Mouse (Mus musculus): ENCODE results near the gene Fam92b.

Fam92b gene

DNA sequence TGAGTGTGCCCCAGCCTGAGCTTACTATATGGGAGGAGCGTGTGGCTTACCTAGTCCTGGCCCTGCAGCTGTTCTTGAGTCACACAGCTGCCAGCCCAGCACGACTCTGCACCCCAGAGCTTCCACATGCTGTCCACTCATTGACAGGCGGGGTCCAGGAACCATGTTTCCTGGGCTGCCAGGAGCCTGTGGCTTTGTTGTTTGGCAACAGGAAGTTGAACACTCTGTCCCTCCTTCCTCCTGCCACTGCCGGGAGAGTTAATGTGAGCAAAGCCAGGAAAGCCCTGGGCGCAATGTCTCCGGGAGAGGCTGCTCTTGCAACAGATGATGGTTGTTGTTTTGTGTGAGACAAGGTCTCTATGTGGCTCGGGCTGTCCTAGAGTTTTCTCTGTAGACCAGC lies 24.6 kb downstream of the Fam92b start:
- DNase-seq (ENCODE audit: low spot score): no peak

DNA sequence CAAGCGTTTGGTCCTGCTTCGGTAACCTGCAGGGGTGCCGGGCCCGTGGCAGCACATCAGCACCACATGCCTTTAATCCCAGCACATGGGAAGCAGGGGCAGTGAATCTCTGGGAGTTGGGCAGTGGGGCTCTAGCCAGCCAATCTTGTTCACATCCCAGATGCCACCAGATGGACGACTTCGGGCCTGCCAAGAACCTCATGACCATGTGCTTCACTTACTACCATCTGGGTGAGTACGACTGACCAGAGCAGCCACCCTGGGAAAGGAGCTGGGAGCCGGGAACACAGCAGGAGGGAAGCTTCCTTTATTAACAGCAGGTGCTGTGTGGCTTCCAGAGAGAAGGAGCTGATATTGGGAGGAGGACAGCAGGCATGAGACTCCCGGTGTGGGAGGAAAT lies 26.1 kb downstream of the Fam92b start:
- no peak for DNase-seq (ENCODE audit: low spot score)

DNA sequence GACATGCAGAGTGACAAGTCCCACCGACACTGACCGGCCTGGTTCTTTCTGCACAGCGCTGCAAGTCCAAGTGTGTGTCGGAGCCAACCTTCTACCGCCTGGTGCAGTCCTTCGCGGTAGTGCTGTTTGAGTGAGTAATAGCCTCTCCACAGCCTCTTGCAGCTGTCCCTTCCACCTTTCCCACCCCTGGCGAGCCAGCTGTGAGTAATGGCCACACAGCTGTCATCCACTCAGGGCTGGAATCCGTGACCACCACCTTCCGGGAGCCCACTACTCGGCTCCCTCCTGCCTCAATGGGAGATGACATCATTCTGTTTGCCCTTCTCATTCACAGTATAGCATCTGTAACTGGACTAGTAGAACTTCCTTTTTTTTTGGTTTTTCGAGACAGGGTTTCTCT lies 27.2 kb downstream of the Fam92b start:
- no peak for DNase-seq (ENCODE audit: low spot score)

DNA sequence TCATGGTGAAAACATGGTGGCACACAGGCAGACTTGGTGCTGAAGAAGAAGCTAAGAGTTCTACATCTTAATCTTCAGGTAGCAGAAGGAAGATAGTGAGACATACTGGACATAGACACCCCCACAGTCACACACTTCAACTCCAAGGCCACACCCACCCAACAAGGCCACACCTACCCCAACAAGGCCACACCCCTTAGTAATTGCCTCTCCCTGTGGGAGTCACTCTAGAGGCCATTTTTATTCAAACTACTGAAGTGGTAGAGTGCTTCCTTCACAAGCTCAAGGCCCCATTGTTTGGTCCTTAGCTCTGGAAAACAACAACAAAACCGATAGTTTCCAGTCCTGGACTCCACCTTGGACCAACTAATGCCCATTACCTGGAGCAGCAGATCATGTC lies 31.2 kb downstream of the Fam92b start:
- DNase-seq (ENCODE audit: low spot score): no peak

DNA sequence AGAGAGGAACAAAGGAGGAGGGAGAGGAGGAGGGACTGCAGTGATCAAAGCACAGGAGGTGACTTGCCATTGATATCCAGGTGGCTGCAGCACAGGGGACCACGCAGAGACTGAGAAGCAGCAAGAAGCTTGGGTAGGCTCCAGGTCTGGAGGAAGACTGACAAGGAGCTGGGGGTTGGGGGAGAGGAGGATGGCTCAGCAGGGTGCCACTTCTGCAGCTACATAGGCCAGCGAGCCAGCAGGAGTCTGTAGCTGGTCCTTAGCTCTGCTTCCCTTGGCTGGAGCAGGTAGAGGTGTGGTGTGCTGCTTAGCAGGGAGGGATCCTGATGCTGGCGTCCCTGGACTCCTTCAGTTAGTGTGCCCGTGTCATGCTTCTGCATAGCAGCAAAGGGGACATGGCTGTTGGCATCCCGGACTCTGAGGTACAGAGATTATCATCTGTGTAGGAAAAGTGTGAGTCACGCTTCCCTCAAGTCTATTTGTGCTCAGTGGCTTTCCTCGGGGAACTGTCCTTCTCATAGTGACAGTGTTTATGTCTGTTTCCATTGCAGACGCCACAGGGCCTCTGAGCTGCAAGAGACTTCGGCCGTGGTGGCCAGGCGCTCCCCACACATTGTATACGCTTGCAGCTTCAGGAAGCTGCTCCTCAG lies 32.5 kb downstream of the Fam92b start:
- DNase-seq (ENCODE audit: low spot score): no peak

DNA sequence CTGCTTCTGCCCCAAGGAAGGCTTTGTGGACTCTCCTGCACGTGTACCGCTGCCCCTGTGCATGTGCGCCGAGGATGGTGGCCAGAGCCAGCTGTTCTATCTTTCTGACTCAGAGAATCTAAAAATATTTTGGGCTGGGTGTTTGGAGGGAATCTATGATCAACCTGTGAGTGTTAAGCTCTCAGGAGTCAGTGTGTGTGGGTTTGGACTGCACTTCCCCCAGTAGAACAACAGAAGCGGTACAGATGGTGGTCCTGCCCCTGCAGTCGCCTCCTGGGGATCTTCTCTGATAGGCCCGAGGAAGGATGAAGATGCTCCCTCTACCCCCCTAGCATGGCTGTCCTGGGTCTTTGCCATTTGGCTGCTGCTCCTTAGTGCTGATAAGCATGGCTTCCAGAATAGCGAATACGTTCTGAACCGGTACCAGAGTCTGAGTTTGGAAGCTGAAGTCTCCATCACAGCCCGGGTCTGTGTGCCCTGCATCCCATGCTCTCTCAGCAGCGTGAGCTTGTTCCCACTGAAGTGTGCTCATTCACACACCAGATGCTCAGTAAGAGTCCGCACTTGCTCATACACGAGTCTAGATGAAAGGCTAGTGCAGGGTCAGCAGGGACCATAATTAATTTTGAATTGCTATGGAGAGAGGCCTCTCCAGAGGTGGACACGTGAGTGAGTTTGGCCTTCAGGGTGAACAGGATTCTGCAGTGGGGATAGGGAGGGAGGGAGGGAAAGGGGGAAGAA lies 33.2 kb downstream of the Fam92b start:
- no peak for DNase-seq (ENCODE audit: low spot score)

DNA sequence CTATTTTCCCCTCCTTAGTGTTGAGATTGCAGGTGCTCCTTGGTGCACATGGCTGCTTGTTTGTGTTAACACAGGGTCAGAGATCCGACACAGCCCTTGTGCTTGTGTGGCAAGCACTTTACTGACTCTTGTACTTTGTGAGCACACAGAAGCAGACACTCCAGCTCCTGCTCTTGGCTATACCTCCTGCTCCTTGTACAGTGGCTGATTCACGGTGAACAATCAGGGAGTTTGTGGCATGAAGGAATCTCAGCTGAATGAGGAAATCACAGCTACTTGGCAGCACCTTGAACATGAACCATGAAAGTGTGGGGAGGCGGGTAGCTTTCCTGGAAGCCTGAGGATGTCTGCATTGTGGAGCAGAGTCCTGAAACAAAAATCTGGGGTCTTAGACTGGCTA lies 36.5 kb downstream of the Fam92b start:
- no peak for DNase-seq (ENCODE audit: low spot score)

DNA sequence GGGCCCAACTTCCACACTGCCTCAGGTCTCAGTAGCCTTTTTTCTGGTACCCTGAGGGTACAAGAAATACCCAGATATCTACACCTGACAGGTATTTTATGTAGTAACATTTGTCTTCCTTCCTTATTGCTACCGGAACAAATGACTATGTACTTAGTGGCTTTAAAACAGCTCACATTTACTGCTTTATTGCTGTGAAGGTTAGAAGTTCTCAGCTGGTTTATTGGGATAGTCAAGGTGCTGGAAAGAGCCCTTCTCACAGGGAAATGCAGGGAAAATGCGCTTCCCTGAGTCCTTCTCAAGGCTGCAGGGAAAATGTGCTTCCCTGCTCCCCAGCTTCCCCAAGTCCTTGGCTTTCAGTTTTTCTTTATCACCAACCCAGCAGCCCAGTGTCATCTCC lies 38.3 kb downstream of the Fam92b start:
- no peak for DNase-seq (ENCODE audit: low spot score)

DNA sequence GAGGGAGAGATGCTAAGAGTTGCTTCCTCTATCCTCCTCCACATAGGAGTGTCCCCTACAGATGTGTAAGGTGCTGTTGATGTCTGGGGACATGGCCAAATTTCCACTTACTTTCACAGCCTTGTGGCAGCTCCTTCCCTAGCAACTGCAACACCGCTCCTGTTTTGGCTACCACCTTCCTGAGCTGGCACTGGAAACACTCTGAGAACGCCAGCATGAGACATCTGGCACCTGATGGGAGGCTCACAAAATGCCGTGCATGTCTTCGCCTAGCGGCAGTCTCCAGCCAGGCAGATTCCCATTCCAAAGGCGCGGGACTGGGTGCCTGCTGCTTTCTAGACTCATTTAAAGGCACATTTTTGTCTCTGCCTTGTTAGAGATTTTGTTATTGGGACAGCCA lies 40.6 kb downstream of the Fam92b start:
- no peak for DNase-seq (ENCODE audit: low spot score)

DNA sequence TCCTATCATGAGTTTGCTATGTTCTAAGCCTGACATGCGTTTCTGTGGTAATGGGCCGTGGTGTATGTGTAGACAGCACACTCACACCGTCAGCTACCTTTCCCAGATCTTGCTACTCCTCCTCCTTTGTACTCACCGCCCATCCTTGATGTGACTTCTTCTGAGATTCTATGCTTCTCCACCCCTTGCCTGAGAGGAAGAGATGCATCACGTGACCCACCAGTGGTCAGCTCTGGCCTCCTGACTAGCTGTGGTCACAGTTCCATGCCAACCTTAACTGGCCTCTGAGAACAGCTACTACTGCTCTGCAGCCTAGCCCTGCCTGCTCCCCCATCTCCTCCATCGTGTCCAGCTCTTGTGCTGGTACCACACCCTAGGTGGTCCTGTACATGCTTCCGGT lies 41.6 kb downstream of the Fam92b start:
- no peak for DNase-seq (ENCODE audit: low spot score)

DNA sequence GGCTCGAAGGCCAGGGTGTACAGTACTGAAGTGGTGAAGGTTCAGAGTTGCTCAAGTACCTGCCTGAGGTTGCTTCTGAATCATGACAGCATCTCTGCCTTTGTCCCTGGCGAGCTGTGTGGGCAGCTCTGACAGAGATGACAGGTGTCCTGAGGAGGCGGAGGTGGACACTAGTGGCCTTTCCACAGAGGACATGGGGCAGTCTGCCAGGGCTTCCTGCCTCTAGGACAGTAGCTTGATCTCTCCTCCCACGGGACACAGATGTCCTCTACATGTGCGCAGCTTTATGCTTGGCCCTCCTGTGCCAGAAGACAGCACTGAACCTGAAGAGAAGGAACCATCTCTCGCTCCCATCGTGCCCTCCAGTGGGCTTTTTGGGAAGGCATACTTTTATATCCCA lies 44.1 kb downstream of the Fam92b start:
- DNase-seq (ENCODE audit: low spot score): no peak

DNA sequence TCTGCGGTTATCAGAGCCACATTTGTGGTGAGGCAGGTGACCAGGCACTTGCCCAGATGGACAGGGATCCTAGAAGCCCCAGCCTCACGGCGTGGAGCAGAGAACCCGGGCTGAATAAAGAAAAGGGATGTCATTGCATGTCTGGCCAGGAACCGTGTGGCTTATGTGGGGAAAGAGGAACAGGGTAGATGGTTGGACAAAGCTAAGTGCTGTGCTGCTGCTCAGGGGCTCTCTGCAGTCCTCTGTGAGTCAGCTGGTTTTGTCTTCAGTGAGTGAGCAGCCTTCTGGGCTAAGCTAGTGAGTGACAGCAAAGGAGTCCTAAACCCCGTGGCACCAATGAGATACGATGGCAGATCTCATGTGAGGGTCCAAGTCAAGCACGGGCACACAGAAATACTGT lies 46.1 kb downstream of the Fam92b start:
- DNase-seq (ENCODE audit: low spot score): no peak

DNA sequence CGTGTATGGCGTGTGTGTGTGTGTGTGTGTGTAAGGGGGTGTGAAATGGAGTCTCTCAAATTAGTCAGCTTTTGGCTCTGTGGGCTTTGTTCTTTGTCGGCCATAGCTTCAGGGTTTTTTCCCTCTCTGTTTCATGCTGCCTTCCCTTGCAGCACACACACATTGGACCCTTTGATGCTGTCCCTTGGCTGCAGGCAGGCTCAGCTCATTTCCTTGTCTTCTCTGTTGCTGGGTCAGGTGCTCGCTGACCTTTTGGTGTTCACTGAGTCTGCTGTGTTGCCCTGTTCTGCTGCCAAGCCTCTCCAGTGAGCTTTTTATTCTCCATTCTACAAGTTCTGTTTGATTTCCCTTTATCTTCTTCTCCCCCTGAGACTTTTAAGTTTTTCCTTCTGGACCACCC lies 47.7 kb downstream of the Fam92b start:
- DNase-seq (ENCODE audit: low spot score): no peak

DNA sequence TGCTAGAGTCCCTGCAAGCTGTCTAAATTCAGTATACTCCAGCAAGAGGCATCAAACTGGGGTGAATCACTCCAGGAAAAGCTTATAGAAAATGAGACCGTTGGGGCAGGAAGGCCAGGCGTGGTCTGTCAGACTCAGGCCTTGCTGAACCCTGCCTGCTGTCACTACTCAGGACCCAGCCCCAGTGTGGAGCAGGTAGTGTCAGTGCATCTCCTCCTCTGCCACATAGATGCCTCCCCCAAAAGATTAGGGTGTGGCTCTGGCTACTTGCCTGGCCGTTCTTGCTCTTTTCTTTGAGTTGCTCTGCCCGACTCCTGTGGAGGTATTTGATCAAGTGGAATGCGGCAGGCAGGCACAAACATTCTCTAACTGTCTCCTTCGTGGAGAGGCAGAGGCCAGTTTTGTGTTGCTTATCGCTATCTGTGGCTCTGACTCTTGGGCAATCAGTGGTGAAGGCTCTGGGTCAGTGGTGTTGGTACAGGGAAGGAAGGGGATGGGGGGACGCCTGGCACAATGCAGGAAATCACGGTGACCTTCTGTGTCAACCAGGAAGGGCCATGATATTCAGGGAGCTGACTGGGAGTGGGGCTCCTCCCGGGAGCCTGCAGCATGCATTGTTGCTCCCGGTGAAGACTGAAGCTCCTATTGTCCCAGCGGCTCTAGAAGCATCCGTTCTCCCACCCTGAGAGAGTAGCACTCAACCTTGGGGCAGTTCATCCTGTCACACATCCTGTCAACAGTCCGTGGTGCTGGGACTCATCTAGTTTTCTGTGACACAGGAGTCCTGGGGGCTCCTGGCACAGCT lies 50.7 kb downstream of the Fam92b start:
- DNase-seq (ENCODE audit: low spot score): no peak

DNA sequence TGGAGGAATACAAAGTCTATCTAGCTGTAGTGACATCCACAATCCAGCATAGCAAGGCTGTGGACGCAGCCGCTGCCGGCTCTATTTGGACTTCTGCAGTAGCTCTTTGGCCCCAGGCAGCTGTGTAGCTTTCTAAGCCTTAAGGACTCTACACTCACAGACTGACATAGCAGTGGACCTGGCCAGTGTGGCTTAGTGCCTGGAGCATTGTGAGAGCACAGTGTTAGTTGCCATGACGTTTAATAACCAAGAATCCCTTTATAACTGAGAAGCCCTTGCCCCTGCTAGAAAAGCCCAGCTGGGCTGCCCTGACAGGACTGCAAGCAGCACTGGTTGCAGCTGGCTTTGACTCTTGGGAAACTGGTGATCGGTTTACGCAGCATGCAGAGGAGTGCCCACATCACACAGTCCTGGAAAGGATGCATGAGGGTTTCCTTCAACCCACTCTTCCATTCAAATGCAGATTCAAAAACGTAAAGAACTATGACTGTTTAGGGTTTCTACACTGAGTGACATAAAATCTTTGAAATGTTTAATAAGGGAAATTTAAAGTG lies 52.4 kb downstream of the Fam92b start:
- DNase-seq (ENCODE audit: low spot score): no peak

DNA sequence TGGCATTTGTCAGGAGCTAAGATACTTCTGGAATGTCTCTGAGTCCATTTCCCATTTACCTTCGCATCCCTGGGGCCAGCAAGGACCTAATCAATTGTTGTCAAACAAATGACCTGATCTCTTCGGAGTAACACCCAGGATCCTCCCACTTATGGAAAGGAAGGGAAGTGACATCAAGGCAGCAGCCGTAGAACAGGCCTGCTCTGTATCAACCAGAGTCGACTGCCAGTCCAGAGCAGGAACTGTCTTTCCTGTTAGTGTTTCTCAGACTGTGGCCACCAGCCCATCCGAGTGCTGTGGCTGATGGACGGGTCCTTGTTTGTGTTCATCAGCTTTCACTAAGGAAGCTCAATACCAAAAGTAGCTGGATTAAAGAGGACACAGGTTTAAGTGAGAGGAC lies 53.0 kb downstream of the Fam92b start:
- DNase-seq (ENCODE audit: low spot score): no peak

DNA sequence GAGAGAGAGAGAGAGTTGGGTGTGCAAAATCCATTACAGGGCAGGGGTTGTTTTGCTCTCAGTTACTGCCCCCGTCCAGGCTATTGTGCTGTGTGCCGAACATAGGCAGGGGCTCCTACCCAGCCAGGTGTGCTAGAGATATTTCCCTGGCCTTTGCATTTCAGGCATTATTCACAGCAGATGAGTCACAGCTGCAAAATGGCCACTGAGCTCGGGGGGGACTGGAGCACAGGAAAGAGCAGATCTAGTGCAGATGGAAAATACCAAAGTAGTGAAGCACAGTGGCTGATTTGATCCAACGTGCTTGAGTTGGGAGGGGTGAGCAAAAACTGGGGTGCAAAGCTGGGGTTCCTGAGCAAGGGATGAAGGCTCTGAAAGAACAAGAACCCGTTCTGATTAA lies 56.3 kb downstream of the Fam92b start:
- DNase-seq (ENCODE audit: low spot score): no peak

DNA sequence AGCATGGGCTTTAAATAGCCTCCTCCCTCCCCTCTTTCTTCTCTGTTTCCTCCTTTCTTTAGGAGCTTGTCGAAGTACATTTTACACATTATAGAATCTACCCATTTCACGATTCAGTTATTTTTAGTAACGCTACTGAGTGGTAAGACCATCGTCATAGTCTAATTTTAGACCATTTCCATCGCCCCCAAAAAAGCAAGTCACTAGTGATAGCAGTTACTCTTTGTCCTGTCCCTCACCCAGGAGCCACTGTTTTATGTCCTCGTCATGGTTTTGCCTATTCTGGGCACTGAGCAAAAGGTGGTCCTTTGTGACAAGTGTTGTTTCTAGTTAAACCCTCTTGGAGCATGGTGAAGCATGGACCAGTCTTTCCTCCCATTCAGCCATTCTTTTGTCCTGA lies 57.3 kb downstream of the Fam92b start:
- DNase-seq (ENCODE audit: low spot score): no peak

DNA sequence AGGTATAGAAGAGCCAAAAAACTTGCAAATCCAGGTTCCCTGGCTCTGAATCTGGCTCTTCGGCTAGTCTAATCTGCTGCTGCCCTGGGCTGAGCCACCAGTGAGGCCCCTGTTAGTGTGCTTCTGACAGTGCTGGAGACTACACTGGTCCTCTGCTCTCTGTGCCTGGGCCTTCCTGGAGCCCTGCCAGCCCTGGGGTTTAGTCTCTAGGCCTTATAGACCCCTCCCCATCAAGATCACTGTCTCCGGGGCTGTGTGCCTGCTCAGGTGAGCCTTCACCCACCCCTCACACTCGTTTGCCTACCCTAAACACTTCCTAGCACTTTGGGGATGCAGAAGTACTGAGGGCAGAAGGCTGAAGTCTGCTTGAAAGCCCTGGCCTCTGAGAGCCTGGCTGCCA lies 57.8 kb downstream of the Fam92b start:
- DNase-seq (ENCODE audit: low spot score): no peak

DNA sequence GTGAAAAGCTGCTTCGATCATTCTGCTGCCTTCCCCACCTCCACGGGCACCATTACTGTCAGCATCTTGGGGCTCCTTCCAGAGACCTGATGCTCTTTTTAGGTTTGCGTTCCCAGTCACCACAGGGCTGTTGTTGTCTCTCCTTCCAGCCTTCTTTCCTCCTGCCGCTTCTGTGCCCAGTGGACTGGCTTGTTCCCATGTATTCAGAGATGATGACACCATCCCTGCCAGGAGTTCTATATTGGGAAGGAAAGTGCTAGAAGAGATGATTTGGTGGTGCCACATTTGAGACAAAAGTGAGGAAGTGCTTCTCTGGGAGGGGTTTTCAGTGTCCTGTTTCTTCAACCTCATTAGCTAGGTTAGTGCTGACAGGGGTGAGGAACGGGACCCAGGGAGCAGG lies 58.4 kb downstream of the Fam92b start:
- no peak for DNase-seq (ENCODE audit: low spot score)

DNA sequence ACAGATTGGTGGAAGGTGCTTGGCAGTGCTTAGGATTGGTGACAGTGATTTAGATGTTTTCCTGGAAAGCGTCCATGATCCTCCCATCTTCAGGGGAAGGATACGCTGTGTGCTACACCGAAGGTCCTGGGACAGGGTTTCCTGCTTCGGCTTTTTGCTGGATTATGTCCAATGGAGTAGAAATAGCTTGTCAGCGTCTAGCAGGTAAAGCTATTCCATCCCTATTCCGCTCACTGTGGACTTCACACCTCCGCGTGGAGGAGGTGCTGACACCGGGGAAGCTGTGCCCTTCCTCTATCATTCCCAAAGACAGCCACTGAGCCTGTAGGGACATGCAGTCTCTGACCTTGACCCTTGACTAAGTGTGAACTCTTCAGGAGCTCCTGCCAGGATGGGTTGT lies 59.1 kb downstream of the Fam92b start:
- no peak for DNase-seq (ENCODE audit: low spot score)

DNA sequence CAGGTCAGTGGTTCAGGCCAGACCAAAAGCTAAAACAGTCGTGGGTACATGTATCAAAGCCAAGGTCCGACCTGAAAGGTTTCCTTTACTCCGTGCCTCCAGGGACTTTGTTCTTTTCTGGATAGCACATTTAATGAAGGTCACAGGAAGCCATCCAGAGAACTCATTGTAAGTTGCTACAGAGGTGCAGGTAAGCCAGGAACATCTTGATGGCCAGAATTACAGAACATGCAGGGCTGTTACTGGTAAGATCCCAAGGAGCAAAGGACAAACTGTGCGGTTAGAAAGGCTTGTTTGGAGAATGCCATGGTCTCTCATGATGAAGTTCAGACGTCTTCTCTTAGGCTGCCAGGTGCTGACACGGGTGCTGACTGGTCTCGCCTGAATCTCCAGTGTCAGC lies 60.7 kb downstream of the Fam92b start:
- no peak for DNase-seq (ENCODE audit: low spot score)

Data from T-cell, adult 2 months (primary cell).